Mouse (Mus musculus) R1 (cell line): Measurements from ENCODE around the gene Phactr3.
"Not testable (repeated sequence)": the region's sequence is repeated elsewhere in the genome, so short reads cannot be mapped to it uniquely, and the experiment has no call there.

Experiments used
- DNase-seq: peaks from one replicate; pipeline ENCODE4 v3.0.0-alpha.2; 2018; ENCODE audit warnings: low read depth, low spot score

Gene Phactr3

DNA sequence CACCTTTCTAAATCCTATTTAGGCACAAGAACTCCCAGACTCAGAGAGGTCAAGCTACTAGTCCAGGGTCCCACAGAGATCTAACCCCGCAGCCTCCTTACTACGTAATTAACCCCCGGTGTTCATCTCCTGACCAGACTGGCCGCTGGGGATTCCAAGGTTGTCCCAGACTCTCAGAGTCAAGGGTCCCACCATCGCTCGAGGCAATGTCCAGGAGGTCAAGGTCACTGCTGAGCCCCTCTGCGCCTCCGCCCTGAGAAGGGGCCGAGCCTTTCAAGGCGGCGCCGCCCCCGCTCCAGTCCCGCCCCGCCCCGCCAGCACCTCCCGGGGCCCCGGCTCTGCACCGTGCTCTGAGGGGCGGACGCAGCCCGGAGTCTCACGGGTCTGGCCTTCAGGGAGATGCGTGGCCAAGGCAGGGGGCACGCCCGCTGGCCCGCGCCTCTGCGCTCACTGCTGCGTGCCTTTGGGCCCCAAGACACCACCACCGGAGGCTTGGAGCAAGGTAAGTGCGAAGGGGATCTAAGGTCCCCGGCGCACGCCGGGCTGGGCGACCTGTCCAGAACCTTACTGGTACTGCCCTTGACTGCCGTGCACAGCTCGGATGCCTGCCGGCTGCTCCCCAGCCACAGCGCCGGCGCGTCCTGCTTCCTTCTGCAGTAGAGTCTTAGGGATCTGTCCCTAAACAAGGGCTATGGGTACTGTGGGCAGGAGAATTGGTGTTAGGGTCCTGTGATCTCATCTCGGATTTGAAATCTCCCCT is at the start of gene Phactr3:
TSS of gene Phactr3 (plus strand) at position 175 of the 760 bp plus-strand sequence.
- peak; percentile 44 for DNase-seq

- not testable (repeated sequence) for DNase-seq
These were observed 40.5 kb upstream of the Phactr3 start, which contains the start of gene Zfp931 for GRCm38 (mm10) chr2:178078166-178078717. Gene Zfp931, minus strand, starts transcription at chr2:178078476.

DNA sequence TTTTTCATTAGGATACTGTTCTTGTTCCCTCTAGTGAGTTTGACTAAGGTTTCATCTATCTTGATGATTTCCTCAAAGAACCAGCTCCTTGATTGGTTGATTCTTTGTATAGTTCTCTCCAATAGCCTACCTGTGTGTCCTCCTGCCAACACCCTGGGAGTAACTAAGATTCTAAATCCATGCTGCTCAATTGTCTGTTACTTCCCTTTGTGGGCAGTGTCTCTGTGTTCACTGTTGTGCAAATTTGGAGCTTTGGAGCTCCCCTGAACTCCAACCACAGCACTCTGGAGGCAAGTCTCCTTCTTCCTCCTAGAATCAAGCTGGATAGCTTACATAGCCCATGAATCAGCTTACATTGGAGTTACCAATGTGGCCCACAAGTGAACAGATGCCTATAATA is 29.2 kb upstream of the Phactr3 start:
- peak; percentile 67 for DNase-seq

DNA sequence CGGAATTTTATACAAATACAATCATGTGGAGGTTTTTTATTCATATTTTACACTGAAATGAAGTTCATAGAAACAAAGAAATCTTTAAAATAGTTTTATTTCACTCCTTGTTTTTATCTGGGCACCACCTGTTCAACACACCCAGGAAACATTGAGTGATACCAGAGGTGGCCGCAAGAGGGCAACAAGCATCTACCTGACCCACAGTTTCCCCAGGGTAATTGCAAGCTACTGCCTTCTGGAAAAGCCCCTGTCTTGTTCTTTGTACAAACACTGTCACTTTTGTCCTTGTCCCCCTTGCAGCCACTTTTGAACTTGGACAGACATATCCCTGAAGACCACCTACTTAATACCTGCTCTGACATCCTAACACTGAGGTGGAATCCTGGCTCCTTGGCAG is 20.8 kb upstream of the Phactr3 start:
- DNase-seq, result peak; percentile 65

GRCm38 (mm10) chr2:178101957-178102356 is 16.8 kb upstream of the Phactr3 start:
- DNase-seq, result peak; percentile 68

GRCm38 (mm10) chr2:178117946-178118345 is 829 bp upstream of the Phactr3 start:
- DNase-seq, result peak; percentile 85

DNA sequence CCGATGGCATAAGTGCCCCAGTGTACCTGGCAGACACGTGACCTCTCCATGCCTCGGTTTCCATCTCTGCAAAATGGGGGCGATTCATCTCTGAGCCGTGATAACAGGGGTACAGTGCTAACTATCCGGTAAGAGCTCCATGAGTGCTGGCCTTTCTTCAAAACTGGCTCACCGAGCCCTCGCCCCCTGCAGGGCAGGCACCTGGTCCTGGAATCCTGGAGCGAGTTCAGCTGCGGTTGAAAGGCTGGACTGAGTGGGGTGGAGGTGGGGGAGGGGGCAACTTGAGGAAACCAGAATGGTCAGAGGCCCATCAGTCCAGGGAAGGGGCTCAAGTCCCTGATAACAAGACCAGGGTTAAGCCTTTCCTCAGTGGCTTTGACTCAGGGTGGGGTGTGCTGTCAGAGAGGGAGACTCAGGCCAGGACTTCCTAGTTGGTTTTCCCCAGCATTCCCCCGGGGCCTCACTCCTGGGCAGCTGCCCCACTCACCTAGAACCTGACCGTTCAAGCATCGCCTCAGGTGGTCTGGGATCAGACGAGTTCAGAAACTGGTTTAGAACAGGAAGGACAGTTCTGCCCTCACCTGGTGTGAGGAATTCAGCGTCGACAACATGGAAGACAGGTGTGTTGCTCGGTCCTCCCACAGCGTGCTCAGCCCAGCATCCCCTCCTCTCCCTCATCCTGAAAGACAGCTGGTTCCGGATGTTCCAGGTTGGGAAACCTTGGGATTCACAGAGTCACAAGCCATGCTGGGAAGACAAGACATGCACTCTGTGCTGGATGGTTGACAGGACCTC is 983 bp downstream of the Phactr3 start:
- DNase-seq, result no peak

GRCm38 (mm10) chr2:178120356-178120645 is 1.5 kb downstream of the Phactr3 start:
- DNase-seq, result no peak

GRCm38 (mm10) chr2:178120651-178121374 is 2.0 kb downstream of the Phactr3 start:
- DNase-seq, result no peak

GRCm38 (mm10) chr2:178121375-178121688 is 2.6 kb downstream of the Phactr3 start:
- DNase-seq, result no peak

- DNase-seq, result no peak
These were observed 3.3 kb downstream of the Phactr3 start for GRCm38 (mm10) chr2:178121946-178122665.

GRCm38 (mm10) chr2:178123466-178123865 is 4.7 kb downstream of the Phactr3 start:
- DNase-seq, result no peak

DNA sequence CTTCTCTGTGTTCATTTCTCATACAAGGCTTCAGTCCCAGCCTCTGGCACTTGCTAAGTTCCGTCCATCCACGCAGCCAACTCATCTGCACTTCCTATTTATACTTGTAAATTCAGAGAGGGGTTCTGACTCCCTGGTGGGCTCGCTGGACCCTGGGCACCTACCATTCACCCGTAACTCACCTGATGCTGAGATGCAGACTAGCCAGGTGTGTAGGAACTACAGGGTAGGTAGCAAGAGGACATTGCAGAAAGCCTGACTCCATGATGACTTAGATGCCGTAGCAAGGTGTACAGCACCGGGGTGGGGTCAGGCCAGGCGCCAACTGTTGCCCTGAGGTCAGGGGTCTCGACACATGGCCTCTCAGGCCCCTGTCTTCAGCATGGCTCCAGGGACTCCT is 6.7 kb downstream of the Phactr3 start:
- no peak for DNase-seq

DNA sequence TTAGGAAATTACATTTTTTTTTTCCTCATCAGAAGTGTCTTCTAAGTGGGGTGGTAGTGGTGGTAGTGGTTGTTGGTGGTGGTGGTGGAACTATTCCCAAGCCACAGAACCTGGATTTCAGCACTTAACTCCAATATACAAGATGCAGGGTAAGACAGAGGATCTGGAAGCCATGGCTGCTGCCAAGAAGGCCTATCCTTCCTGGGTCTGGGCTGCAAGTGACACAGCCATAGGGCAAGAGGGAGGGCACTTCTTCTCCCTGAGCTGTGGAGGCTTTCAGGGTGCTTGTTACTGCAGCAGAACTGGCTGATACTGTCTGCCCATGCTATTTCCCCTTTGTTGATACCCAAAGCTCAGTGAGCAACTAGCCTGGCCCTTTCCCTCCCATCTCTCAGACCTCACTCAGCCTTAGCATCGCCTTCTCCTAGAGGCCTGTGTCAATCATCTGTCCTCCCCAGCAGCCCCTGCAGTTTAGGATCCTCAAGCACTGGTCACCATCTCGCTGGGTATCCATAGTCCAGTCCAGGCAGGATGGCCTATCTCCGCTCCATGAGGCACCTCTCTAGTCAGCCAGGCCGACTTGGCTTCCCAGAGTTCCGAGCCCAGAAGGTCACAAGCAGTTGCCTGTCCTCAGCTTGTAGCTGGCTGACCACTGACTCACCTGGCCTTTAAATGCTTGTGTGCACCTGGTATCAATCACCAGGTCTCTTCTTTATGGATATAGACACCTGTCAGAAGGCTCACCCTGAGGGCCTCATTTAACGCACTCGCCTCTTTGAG is 7.5 kb downstream of the Phactr3 start:
- DNase-seq, result no peak

DNA sequence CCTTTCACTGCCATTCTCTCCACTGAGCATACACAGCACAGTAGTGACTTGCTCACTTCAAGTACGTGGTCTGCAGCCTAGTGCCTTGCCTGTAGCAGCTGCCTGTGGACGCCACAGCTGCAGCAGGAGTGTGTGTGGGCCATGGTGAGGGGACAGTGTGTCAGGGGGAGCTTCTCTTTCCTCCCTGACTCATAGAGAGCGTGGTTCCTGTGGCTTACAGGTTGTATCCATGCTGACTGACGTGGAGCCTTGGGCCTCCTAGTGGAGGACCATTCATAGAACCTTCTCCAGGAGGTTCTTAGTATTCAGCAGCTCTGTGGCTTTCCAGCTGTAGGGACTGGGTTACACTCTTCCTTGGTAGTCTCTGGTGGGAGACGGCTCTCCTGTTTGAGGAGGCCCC is 9.8 kb downstream of the Phactr3 start:
- DNase-seq, result no peak

DNA sequence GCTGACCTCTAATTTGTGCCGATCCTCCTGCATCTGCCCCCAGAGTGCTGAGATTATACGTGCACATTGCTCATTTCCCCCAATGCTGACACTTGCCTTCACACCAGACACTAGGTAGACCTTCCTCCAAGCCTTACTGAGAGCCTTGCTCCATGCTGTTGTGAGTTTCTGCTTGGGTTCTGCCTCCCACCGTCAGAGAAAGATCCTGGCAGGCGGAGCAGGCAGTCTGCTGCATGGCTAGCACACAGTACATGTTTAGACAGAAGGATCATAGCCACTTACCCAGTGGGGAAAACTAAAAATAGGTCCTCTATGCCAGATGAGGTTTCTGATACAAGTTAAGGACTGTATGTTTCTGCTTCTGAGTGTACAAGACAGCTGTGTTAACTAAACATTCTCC is 10.4 kb downstream of the Phactr3 start:
- no peak for DNase-seq

GRCm38 (mm10) chr2:178129676-178130075 is 10.9 kb downstream of the Phactr3 start:
- DNase-seq, result no peak

DNA sequence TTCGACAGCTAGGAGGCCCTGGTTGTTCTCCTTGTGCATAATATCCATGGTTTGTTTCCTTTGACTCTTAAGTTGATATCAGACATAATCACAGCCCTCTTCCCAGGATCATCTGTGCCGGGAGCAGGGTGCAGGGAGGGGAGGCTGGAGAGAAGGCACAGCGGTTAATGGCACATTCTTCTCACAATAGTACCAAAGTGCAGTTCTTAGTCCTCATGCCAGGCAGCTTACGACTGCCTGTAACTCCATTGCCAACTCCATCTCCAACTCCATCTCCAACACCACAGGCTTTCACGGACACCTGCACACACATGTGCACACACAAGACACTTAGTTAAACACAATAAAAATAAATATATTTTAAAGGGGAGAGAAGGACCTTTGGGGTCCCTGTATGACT is 11.8 kb downstream of the Phactr3 start:
- DNase-seq, result no peak

DNA sequence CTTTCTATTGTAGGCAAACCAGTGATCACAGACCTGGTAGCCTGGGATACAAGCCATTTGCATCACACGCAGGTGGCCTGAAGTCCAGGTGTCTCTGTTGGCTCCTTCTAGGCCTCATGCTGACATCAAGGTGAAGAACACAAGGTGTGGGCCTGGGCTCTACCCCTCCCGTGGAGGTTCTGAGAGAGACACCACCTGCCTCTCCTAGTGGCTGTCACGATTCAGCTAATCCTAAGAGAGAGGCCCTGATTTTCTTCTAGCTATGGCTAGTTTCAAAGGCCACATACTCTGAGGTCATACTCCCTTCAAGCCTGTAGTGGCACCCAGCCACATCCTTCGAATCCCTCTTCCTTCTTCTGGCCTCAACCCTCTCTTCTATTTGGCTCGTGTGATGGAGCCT is 12.2 kb downstream of the Phactr3 start:
- DNase-seq, result no peak

- no peak for DNase-seq
These were observed 13.0 kb downstream of the Phactr3 start for GRCm38 (mm10) chr2:178131606-178132365.
